Comparison of ENCODE assay signal across 18 mouse cellular contexts in genomic region chr9:50493777-50494176, GRCm38 (mm10). TPM values are rescaled to one million over a fixed set of nuclear protein-coding genes. Genes with fewer than 3 reads are reported as not detected.
"Had no signal": no experiment of that assay in that cellular context is flagged by ENCODE, and none has a peak within 500 bp of the region (broad histone marks: within the 10 kb centered on the region; RNA-seq: fewer than 3 reads in every experiment).

No protein-coding gene starts in this region.

- H3K27ac ChIP-seq: heart, adult 2 months; heart, embryonic 13.5 days; heart, embryonic 15.5 days; hindbrain, embryonic 13.5 days; hindbrain, embryonic 15.5 days; hindbrain, postnatal 0 days; left cerebral cortex, adult 2 months; limb, embryonic 10.5 days; limb, embryonic 12.5 days had no signal

- H3K4me2 ChIP-seq: heart, embryonic 11.5 days; heart, embryonic 13.5 days; heart, embryonic 15.5 days; hindbrain, embryonic 13.5 days; hindbrain, embryonic 15.5 days; limb, embryonic 12.5 days had no signal

- H3K36me3 ChIP-seq: heart, embryonic 13.5 days; heart, embryonic 15.5 days; hindbrain, embryonic 13.5 days; hindbrain, embryonic 15.5 days; limb, embryonic 10.5 days; limb, embryonic 12.5 days had no signal

- H3K9ac ChIP-seq: forebrain, postnatal 0 days; heart, embryonic 13.5 days; heart, embryonic 15.5 days; hindbrain, embryonic 13.5 days; hindbrain, embryonic 15.5 days; limb, embryonic 12.5 days had no signal

- H3K4me3 ChIP-seq: heart, adult 2 months; heart, embryonic 13.5 days; heart, embryonic 15.5 days; hindbrain, embryonic 13.5 days; hindbrain, embryonic 15.5 days; left cerebral cortex, adult 2 months; limb, embryonic 10.5 days; limb, embryonic 12.5 days had no signal

- DNase-seq: forebrain, postnatal 0 days; gastrocnemius, postnatal 14 days; gastrocnemius, postnatal 36 days; heart, adult 2 months; heart, postnatal 14 days; heart, postnatal 36 days; layer of hippocampus, adult 9-11 months; liver had no signal

- ATAC-seq: forebrain, postnatal 0 days; hindbrain, postnatal 0 days; intestine, embryonic 16.5 days had no signal

- H3K9me3 ChIP-seq: heart, embryonic 13.5 days; heart, embryonic 15.5 days; hindbrain, embryonic 13.5 days; hindbrain, embryonic 15.5 days; limb, embryonic 10.5 days; limb, embryonic 12.5 days had no signal

- H3K27me3 ChIP-seq: heart, embryonic 13.5 days; heart, embryonic 15.5 days; hindbrain, embryonic 13.5 days; hindbrain, embryonic 15.5 days; limb, embryonic 12.5 days had no signal

RNA-seq across cellular contexts. Expression of gene Plet1, which starts 0.5 kb away (rescaled TPM):
- polyA plus RNA-seq: limb, embryonic 10.5 days had no signal
